Mouse (Mus musculus) bone marrow macrophage, adult 2 months (primary cell): ENCODE measurements around the gene Fgfr2. TPM values are rescaled to one million over a fixed set of nuclear protein-coding genes. Genes with fewer than 3 reads are reported as not detected.

Experiments used
- H3K27ac ChIP-seq: 2 replicates; pipeline ENCODE4 v1.5.1; 2012; ENCODE audit warnings: low read depth, low read length; ENCODE audit not compliant: insufficient read depth
- H3K4me1 ChIP-seq: 2 replicates; pipeline ENCODE4 v1.6.1; 2012; ENCODE audit warnings: low read length; ENCODE audit not compliant: control insufficient read depth, insufficient read depth
- H3K4me3 ChIP-seq: 2 replicates; pipeline ENCODE4 v1.5.1; 2012; ENCODE audit warnings: mild to moderate bottlenecking, low read length, moderate library complexity; ENCODE audit not compliant: insufficient read depth
- CTCF ChIP-seq: IDR thresholded peaks from 2 replicates; pipeline ENCODE4 v1.5.1; 2012; ENCODE audit warnings: low read depth, mild to moderate bottlenecking, low read length, moderate library complexity
- POLR2A ChIP-seq: IDR thresholded peaks from 2 replicates; pipeline ENCODE4 v1.6.1; 2012; ENCODE audit warnings: mild to moderate bottlenecking, low read depth, low read length, borderline replicate concordance
- polyA plus RNA-seq: library from polyadenylated mRNA; stranded (reverse); fragments of >200 nt; gene quantifications from 2 replicates; pipeline ENCODE4 v1.2.4, GENCODE M21; 2012; ENCODE audit not compliant: missing spikeins, insufficient read depth, insufficient read length

Gene Fgfr2
- polyA plus RNA-seq, 1 experiment, result 0.27 TPM

- H3K27ac ChIP-seq, result no peak within 1 kb of the TSS
- TF ChIP-seq POLR2A, result no peak
- no peak for TF ChIP-seq CTCF
- no peaks in the 10 kb centered on the region for H3K4me1 ChIP-seq
- peak within 1 kb of the TSS; percentile 22 for H3K4me3 ChIP-seq
These were observed 523.8 kb downstream of the Fgfr2 start, which contains the start of gene Nkx1-2 for GRCm38 (mm10) chr7:132599071-132599975. Gene Nkx1-2, minus strand, starts transcription at chr7:132599637.

GRCm38 (mm10) chr7:132597251-132598041 is 525.7 kb downstream of the Fgfr2 start:
- Histone ChIP-seq H3K4me3 (peak overlapping the region; percentile 54), H3K4me1 (no peaks in the 10 kb centered on the region), H3K27ac (no peak overlapping the region)
- TF ChIP-seq CTCF (no peak), POLR2A (no peak)

- peak overlapping the region; percentile 54 for H3K4me3 ChIP-seq
- no peaks in the 10 kb centered on the region for H3K4me1 ChIP-seq
- no peak overlapping the region for H3K27ac ChIP-seq
- no peak for TF ChIP-seq CTCF
- TF ChIP-seq POLR2A, result no peak
These were observed 526.4 kb downstream of the Fgfr2 start for GRCm38 (mm10) chr7:132596557-132597250.

- Histone ChIP-seq H3K4me1 (no peaks in the 10 kb centered on the region), H3K27ac (no peak overlapping the region)
- TF ChIP-seq CTCF, result no peak
- TF ChIP-seq POLR2A, result no peak
These were observed 527.4 kb downstream of the Fgfr2 start for GRCm38 (mm10) chr7:132595787-132596186.

GRCm38 (mm10) chr7:132594325-132594724 is 528.8 kb downstream of the Fgfr2 start:
- Histone ChIP-seq H3K27ac (no peak overlapping the region), H3K4me3 (no peak overlapping the region), H3K4me1 (no peaks in the 10 kb centered on the region)
- no peak for TF ChIP-seq POLR2A
- no peak for TF ChIP-seq CTCF

More at GRCm38 (mm10) chr7:132595787-132596186, 527.4 kb downstream of the Fgfr2 start:
- no peak overlapping the region for H3K4me3 ChIP-seq

GRCm38 (mm10) chr7:132593762-132594161 is 529.4 kb downstream of the Fgfr2 start:
- TF ChIP-seq POLR2A (no peak), CTCF (no peak)
- Histone ChIP-seq H3K4me1 (no peaks in the 10 kb centered on the region), H3K27ac (no peak overlapping the region), H3K4me3 (no peak overlapping the region)

GRCm38 (mm10) chr7:132589610-132590009 is 533.5 kb downstream of the Fgfr2 start:
- TF ChIP-seq POLR2A (no peak), CTCF (no peak)
- Histone ChIP-seq H3K27ac (no peak overlapping the region), H3K4me1 (no peaks in the 10 kb centered on the region), H3K4me3 (no peak overlapping the region)

GRCm38 (mm10) chr7:132587167-132587566 is 536.0 kb downstream of the Fgfr2 start:
- TF ChIP-seq CTCF (no peak), POLR2A (no peak)
- Histone ChIP-seq H3K4me1 (no peaks in the 10 kb centered on the region), H3K27ac (no peak overlapping the region), H3K4me3 (no peak overlapping the region)

GRCm38 (mm10) chr7:132585695-132586491 is 537.3 kb downstream of the Fgfr2 start:
- H3K27ac ChIP-seq, result no peak overlapping the region
- TF ChIP-seq CTCF (no peak), POLR2A (no peak)
- H3K4me1 ChIP-seq, result no peaks in the 10 kb centered on the region
- H3K4me3 ChIP-seq, result no peak overlapping the region
